Mouse (Mus musculus): ENCODE measurements around the gene Rbfox1.

Gene Rbfox1

DNA sequence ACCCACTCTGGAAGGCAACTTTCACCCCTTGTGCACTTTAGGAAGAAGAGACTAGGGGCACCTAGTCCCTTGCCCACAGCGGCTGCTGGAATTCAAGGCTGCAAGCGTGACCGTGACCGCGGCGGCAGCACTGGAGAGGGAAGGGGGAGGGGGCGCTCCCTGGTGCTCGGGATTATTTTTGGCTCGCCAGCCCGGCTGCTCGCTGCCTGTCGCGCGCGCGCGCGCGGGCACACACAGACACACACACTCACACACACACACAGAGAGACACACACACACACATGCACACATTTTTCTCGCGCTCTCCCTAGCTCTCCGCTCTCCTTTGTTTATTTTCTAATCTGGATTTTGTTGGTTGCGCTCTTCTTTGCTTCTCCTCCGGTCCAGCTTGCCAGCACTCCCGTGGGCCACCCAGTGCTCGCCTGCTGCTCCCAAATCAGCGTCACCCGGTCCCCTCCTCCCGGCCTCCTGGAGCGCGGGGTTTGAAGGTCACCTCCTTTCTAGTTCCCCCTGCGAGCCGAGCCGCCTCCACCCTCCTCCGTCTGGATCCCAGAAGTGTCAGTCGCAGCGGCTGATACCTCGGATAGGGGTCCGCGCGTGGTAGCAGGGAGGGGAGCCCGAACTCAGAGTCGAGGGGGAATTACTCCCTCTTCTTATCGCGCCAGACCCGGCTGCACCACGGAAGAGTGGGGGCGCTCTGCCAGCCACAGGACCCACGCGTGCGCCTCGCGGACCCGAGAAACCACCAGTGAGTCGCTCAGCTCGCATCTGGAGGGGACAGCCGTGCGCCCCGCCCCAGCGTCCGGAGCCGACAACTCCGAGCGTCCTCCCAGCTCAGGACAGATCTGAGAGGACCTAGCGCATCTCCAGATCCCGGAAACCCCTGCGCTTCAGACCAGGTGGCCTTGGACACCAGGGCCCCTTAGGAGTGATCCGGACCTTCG, at the start of gene Rbfox1:
TSS of gene Rbfox1 (plus strand) at position 610 of the 944 bp plus-strand sequence.
- no peak for DNase-seq

DNA sequence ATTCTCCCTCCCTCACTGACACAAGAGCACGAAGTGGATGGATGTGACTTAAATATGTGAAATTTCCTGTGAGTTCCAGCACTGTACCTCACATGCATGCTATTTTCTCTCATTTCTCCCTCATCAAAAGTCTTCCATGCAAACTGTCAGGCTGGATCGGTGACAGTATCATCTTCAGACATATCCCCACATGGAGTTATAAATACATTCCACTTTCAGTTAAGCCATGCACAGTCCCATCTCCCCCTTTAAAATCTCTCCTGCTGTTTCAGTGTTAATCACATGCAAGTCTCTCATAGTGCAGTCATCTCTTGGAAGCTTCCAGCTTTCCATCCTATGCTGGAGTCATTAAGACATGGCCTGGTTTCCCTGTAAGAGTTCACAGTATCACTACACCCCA, 48.4 kb upstream of the Rbfox1 start:
- DNase-seq = no peak

DNA sequence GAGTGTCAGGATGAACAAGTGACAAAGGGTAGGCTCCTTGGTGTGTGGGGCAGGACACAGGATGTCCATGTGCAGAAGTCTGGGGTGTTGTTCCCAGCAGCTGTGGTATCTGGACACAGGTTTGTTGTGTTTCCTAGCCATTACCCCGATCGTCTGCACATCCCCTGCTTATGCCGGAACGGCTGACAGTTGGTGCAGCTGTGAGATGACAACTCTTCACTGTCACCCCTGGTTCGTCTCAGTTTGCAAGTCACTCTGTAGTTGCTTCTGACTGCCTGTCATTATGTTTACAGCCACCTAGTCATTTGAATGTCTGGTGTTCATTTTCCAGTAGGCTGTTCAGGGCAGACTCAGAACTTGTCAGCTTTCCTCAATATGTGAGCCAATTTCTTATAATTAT, 44.0 kb upstream of the Rbfox1 start:
- DNase-seq = no peak

DNA sequence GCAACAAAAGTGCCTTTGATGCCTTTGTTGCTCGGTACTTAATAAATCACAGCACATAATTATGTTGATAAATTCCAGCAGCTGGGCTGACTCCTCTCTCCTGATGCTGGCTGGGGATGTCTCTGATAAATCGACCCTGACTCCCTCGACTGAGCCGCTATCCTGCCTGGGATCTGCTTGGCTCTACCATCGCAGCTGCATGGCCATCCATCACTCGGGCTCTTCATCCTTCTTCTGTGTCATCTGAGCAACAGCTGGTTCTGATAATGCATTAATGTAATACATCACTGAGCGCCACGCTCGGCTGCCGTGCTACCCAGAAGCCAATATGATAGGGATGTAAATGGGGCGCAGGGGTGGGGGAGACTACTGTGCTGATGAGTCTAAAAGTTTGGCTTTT, 39.5 kb upstream of the Rbfox1 start:
- no peak for DNase-seq

DNA sequence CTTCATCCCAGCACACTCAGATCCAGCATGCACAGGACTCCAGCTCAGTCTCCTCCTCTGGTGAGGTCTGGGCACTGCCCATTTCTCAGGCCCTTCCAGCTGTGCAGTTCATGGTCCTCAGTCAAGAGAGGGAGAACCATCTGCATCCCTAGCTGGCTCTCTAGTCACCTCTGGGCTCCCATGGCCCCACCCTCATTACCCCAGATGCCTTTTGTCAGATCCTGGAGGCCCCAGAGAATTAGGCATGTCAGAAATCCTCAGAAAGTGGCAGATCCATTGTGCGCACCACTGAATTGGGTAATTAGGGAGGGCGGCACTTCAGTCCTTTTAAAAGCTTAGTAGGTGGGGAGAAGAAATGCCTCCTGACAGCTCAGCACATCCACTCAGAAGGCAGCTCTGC, 32.1 kb upstream of the Rbfox1 start:
- no peak for DNase-seq

DNA sequence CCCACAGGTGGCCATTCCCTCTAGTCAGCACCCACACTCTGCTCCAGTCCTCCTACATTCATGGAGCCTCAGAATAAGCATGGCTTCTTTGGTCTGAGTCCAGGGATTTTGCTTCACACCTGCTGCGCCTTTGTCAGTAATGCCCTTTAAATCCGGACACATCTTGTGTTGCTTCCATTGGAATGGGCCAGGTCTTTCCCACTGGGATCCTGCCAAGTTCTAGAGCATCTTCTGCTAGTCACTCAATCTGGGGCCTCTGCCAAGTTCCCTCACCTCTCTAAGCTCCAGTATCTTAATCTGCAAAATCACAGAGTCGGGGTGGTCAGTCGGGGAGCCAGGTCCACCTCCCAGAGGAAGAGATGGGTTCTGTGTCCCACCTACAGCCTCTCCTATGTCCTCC, 20.8 kb upstream of the Rbfox1 start:
- no peak for DNase-seq

DNA sequence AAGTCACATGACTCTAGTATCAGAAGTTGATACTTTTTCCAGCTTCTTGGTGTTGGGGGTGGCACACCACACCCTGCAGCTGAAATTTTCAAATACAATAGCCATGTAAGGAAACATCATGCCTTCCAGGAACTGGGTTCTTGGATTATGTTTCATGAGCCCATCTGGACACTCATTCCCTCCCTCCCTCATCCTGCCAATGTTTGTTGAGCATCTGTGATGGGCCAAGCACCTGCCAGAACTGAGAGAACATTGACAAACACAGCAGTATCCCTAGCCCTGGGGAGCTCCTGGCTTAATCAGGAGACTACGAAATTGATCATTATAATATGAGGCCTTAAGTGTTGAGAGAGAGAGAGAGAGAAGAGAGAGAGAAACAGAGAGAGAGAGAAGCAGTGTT, 18.2 kb upstream of the Rbfox1 start:
- DNase-seq = no peak

DNA sequence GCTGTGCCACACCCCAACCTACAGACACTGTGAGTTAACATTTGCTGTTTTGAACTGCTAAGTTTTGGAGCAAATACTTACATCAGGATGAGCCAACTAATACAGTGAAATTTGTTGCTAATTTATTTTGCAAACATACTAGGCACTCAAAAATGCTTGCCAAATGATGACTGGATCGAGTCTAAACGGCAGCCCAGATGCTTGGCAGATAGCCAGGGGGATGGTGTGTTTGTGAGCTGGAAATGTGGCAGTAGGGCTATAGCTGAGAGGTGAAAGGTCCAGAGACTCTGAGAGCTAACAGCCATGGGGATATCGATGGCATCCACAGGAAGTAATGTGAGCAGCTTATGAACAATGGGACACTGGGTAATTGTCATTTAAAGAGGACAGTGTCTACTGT, 14.8 kb upstream of the Rbfox1 start:
- DNase-seq = no peak

DNA sequence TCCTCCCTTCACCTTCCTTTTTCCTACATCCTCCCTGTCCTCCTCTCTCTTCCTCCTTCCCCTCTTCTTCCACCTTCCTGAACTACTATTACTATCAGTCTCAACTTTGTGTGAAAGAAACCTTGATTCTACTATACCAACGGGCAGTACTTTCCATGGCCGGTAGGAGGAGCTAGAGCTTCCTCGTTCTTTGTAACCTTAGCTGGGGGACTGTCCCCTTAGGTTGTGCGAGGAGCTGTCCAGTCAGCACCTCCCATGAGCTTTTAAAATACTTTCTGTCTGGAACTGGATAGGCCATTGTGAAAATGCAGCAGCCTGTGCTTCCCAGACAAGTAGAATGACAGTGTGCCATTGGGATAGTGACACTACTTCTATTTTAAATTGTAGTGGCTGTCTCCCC, 3.3 kb upstream of the Rbfox1 start:
- no peak for DNase-seq

DNA sequence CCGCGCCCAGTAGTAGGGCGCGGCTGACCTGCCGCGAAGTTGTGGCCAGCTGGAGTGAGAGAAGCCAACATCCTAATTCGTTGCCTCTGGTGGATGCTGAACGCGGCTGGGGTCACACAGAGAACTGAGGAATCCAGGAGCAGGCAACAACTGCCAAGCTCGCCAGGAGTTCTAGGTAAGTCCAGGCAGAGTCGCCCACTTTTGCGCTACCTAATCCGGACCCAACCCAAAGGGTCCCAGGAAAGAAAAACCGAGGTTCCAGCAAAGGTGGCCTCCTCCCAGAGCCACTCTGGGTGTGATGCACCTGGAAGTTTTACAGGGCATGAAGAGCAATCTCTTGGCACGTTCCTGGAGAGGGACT, 515 bp downstream of the Rbfox1 start:
- DNase-seq = no peak

DNA sequence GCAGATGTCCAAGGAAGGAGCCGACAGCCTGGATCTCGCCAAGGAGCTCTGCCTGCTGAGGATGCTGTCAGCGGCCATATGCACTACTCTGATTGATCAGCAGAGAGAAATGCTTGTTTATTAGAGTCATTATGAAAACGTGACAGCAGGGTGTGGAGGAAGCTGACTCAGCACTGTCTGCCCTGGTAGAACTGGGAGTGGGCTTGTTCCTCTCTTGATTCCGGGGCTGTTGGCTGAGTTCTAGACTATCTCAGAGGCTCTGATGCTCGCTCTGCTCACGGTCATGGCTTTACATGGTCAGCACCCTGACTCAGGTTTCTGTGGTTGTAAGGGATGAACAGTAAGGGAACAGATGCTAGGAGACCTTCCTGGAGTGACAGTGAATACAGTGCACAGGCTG, 10.4 kb downstream of the Rbfox1 start:
- no peak for DNase-seq

DNA sequence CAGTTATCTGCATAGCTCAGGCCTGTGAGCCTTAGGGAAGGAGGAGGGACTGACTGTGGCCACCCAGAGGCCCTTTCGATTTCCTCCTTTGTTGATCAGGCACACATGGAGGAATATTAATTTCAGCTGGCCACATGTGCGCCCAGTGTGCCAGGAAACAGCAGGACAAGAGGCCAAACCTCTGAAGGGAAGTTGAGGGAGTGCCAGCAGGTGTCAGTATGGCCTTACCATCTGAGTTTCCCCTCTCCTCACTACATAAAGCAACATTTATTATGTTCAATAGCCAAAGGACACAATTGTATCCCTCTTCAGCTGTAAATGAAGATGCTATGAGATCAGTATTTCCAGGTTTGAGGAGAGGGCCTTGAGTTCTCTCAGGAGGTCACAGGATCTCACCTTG, 13.2 kb downstream of the Rbfox1 start:
- DNase-seq = no peak

DNA sequence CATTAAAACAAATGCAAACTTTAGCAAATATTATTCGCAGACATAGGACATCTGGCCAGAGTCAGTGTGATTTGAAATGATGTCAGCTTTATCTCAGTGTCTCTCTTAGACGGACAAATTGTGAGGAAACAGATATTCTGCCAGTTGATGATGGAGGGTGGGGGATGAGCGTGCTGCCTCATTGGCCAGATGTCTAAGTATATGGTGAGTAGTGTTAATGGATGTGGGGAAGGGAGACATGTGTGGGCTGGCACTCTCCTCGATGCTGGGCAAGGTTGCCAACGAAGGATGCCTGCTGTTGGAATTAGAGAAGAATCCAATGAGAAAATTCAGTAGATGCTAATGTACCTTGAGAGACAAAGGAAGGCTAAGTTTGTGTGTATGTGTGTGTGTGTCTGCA, 25.6 kb downstream of the Rbfox1 start:
- DNase-seq = no peak

DNA sequence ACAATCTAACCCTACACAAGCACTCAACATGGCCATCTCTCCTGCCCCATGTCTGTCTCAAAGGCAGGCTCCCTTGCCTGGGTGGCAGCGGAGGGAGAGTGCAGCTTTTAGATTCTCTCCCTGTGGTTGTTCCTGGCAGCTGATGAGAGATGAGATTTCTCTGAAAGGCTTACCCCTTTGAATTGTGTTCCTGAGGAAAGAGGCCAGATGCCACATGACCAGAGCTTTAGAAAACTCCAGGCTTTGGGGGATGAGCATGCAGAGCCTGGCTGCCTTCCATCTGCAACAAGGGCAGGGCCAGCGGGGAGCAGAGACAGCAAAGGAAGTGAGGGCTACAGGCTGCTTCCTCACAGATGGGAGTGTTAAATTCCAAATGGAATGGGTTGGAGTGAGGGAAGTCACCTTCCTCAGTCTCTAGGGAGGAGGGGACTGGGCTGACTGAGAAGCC, 26.7 kb downstream of the Rbfox1 start:
- DNase-seq = no peak

DNA sequence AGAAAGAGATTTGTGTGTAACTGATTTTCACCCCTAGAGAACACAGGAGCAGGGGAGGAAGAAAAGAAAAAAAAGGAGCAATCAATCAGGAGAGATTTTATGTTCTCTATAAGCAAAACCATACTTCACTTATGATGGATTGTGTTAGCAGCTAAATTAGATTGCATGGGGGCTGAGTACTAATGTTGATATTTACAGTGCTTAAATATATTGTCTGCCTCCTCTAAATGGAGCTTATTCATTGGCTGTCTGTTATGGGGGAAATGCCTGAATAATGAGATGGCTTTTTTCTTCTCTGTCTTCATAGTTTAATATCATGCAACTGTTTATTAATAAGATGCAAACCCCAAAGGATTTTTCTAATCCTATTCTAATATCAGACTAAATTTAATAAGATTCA, 32.8 kb downstream of the Rbfox1 start:
- DNase-seq = no peak

DNA sequence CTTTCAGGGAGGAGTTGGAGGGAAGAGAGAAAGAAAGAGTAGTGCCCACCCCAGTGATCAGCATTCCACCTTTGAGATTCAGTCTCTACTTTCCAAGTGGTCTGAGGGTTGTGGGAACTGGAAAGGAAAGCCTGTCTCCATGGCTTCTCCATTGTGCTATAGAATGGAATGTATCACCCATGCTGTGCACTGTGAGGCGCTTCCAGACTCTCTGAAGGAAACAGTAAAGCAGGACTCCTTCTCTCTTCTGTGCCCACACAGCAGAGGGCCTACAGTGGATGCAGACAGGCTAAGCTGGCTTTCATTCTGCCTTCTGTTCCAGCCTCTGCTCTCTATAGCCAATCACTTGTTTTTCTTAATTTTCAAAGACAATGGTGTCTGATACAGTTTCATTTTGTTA, 41.8 kb downstream of the Rbfox1 start:
- DNase-seq = no peak

DNA sequence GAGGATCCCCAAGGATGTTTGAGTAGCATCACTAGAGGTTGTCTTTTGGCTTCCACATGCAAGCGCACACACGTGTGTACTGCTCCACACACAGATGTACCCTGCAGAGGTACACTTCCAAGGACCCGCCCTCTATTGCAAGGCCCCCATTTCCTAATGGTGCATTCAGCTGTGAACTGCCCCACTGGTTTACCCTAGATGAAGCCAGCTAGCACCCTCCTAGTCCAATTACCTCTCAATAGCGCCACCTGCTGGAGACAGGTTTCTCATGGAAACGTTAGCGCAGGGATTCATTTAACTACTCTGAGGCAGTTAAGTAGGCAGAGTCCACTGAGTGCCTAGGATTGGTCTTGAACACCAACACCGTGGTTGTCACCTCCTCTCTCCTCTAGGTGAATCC, 46.5 kb downstream of the Rbfox1 start:
- peak in 1 of 2 experiments; percentile 3 for DNase-seq

DNA sequence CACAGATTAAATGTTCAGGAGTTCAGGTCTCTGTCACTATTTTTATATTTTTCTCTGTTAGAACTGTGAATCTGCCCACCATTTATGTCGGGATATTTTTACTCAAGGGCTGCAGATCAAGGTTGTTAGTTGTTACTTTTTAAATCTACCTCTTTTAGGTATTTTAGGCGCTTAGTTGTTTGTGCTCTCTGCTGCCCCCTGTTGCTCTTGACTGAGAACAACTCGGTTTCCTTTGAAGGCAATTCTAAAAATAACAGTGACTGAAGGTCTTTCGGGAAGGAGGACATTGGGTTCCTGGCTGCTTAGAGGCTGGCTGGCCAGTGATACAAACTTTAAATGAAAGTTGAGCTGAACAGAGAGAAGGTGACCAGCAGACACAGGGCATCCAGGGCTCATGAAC, 54.9 kb downstream of the Rbfox1 start:
- no peak for DNase-seq

DNA sequence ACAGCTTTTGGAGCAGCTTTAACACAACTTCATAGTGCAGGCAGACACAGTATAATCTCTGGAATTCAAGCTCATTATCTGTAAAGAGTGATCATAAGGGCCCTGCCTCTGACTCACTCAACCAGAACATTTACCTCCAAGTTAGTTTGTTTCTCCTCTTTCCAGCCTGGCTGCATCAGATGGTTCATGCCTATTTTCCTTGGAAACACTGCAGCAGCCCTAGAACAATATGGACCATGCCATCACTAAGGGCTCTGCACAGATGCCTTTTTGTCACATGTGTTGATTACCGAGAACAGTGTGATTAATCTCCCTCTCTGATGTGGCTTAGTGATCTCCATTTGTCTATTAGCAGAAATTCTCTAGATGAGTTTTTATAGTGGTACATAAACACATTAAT, 60.5 kb downstream of the Rbfox1 start:
- no peak for DNase-seq

DNA sequence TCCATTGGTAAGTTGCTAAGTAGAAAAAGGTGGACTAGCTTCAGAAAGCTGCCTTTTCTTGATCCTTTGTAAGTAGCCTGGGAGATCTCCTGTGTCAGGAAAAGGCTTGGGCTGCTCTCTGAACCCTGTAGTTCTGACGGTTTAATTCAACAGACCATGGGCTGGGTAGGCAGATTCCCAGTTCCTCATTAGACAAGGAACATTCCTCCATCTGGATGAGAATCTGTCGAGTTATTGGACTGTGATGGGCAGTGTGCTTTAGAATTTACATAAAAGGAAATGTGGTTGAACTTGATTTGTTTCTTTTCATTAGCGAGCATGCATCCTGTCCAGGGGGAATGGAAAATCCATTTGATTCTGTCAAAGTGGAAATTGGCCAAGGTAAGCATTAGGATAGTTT, 68.0 kb downstream of the Rbfox1 start:
- no peak for DNase-seq

DNA sequence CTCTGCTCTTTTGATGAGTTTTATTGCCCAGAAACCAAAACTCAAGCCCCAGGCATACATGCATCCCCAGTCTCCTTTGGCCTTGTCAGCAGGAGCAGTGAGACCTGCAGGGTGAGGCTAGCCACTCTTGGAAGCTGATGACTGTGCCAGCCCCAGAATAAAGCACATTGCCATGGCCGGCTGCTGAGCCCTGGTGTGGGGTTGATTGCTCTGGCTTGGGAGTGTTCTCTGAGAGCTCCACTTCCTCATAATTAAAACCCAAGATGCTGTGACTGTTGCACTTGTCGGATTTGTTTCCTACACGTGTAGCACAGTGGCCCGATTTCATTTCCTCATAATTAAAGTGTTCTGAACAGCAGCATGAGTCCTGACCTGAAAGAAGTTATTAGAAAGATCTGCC, 72.3 kb downstream of the Rbfox1 start:
- no peak for DNase-seq

DNA sequence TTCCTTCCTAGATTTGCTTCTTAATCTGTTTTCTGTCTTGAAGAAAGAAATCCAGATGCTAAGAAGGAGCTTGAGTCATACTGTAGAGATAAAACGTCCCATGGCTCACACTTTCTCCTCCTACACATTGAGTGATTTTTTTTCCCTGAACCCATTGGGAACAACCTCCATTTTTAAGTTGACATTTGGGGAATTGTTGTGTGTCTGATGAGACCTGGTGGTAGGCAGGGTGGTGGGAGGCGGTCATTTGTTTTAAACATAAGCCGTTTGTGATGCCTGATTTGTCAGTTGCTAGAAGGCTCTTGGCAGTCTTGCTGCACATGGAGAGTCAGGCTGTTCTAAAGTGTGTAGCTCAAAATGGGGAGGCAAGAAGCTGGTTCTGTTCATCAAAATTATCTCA, 76.6 kb downstream of the Rbfox1 start:
- no peak for DNase-seq

DNA sequence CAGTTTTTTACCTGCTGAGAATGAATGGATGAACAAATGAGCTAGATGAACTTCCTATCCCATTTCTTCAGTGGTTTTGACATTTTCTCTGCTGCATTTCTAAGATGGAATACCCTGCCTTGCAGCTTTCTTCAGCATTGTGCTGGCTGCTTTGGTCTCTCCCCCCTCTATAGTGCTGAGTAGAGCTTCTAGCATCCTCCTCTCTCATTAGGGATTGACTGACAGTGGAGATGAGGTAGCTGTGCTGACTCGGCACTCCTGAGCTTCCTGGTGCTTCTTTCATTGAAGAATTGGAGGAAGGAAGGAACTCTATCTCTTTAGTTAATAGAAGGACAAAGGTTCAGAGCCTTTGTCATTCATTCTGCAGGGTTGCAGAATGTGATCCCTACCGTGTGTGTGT, 89.0 kb downstream of the Rbfox1 start:
- no peak for DNase-seq

DNA sequence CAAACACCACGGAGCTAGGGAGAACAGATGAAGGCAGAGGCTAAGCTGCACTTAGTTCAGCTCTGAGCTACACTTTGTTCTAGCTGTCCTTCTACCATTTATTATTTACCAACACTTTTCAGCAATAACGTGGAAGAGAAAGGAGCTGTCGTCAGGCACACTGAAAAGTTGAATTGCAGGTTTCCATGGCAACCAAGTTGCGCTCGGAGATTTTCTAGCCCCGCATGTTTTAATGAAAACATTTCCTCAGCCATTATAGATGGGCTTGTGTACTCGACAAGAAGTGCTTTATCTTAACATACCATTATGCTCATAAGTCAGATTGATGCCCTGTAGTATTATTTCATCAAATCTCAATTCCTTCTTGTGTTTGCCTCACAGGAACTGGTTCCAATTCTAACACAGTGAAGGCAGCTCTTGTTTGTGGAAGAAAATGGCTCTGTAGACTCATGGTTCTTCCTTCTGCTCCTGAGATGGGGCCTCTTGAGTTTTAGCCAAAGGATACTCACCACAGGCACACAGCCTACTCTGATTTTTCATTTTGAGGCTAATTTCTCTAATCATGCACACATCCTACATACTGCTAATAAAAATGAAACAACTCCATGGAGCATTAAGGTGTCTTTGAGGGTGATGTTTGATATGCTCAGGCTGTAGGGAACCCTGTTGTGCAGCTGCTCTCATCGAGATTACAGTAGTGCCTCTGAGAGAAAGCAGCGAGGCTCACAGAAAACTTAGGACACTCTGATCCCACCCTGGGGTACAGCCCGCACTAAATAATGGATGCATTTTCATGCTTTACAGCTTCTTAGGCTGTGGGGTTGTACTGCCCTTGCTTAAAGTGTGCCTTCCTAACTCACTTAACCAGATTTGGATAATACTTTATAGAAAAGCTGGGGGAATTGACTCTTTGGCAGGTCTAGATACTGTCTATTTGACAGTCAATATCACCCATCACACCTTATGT, 107.2 kb downstream of the Rbfox1 start:
- DNase-seq = no peak

Measured in thymus, adult 18-20 months (tissue).